In genomic region chr16:29814655-29815054, GRCm38 (mm10) we compare ENCODE assay signal across 8 mouse cellular contexts.
A peak's percentile ranks its signal among the peaks of the same experiment; 100 is the strongest.
DNase-seq lines count a peak whose midpoint lies in the region; ATAC-seq and TF ChIP-seq lines count a peak whose summit lies in the region.

No protein-coding gene starts in this region.

- H3K27me3 ChIP-seq in intestine, embryonic 14.5 days (replicated peaks; ENCODE audit: control insufficient read depth, insufficient read depth, low read length) = no peaks in the 10 kb centered on the region
- no peaks in the 10 kb centered on the region for H3K27me3 ChIP-seq in intestine, postnatal 0 days (replicated peaks; ENCODE audit: control insufficient read depth, insufficient read depth, low read length)
- peaks cover 39% of the 10 kb centered on the region for H3K27me3 ChIP-seq in forebrain, embryonic 12.5 days
- no peaks in the 10 kb centered on the region for H3K27me3 ChIP-seq in limb, embryonic 15.5 days

- no peak for ATAC-seq in intestine, embryonic 14.5 days (replicated peaks; ENCODE audit: low FRiP score, low TSS enrichment, low read depth)
- ATAC-seq in intestine, postnatal 0 days = no peak
- ATAC-seq in forebrain, embryonic 12.5 days (ENCODE audit: low FRiP score) = no peak
- no peak for ATAC-seq in limb, embryonic 15.5 days (ENCODE audit: insufficient number of reproducible peaks, low FRiP score, low TSS enrichment, low read depth)
- no peak for ATAC-seq in cerebellum, adult (ENCODE audit: insufficient number of reproducible peaks, low FRiP score, low TSS enrichment)

- TF ChIP-seq POLR2A in cortical plate, adult 2 months (IDR thresholded peaks at IDR 0.05; ENCODE audit: extremely low read depth, insufficient read depth, low read length) = no peak

- DNase-seq in intestine, embryonic 14.5 days (ENCODE audit: low spot score) = no peak
- DNase-seq in thymus, postnatal 25 days = no peak
- DNase-seq in urinary bladder, postnatal 25 days (ENCODE audit: low spot score) = no peak

- no peak overlapping the region; the same call in 1 of the 2 replicates for H3K9ac ChIP-seq in intestine, embryonic 14.5 days (ENCODE audit: low read length)
- no peak overlapping the region for H3K9ac ChIP-seq in intestine, postnatal 0 days (ENCODE audit: low read depth, low read length)
- H3K9ac ChIP-seq in forebrain, embryonic 12.5 days = no peak overlapping the region
- no peak overlapping the region for H3K9ac ChIP-seq in limb, embryonic 15.5 days

- H3K36me3 ChIP-seq in intestine, embryonic 14.5 days (ENCODE audit: control insufficient read depth, insufficient read depth, low read length) = no peaks in the 10 kb centered on the region
- H3K36me3 ChIP-seq in intestine, postnatal 0 days (ENCODE audit: control insufficient read depth, insufficient read depth) = no peaks in the 10 kb centered on the region
- no peaks in the 10 kb centered on the region for H3K36me3 ChIP-seq in forebrain, embryonic 12.5 days (replicated peaks)
- no peaks in the 10 kb centered on the region for H3K36me3 ChIP-seq in limb, embryonic 15.5 days

- WGBS in intestine, embryonic 14.5 days = 60% methylated on average over 2 of the region's 2 CpGs
- 55% methylated on average over 2 of the region's 2 CpGs for WGBS in intestine, postnatal 0 days
- 63% methylated on average over 2 of the region's 2 CpGs for WGBS in forebrain, embryonic 12.5 days
- 73% methylated on average over 2 of the region's 2 CpGs for WGBS in limb, embryonic 15.5 days

- H3K4me3 ChIP-seq in intestine, embryonic 14.5 days (ENCODE audit: low read depth, low read length) = no peak overlapping the region
- no peak overlapping the region for H3K4me3 ChIP-seq in intestine, postnatal 0 days (ENCODE audit: low read depth, low read length)
- no peak overlapping the region for H3K4me3 ChIP-seq in cortical plate, adult 2 months (ENCODE audit: insufficient read depth, low read length)
- H3K4me3 ChIP-seq in forebrain, embryonic 12.5 days (replicated peaks) = no peak overlapping the region
- H3K4me3 ChIP-seq in limb, embryonic 15.5 days = no peak overlapping the region

- H3K4me2 ChIP-seq in intestine, embryonic 14.5 days (ENCODE audit: low read length) = no peak overlapping the region
- no peak overlapping the region for H3K4me2 ChIP-seq in intestine, postnatal 0 days (replicated peaks; ENCODE audit: low read depth)
- peak overlapping the region; percentile 93; the same call in 1 of the 2 replicates for H3K4me2 ChIP-seq in forebrain, embryonic 12.5 days
- H3K4me2 ChIP-seq in limb, embryonic 15.5 days = no peak overlapping the region

- no peaks in the 10 kb centered on the region for H3K9me3 ChIP-seq in intestine, embryonic 14.5 days (ENCODE audit: control insufficient read depth, low read length)
- H3K9me3 ChIP-seq in intestine, postnatal 0 days (ENCODE audit: control insufficient read depth) = no peaks in the 10 kb centered on the region
- H3K9me3 ChIP-seq in forebrain, embryonic 12.5 days = no peaks in the 10 kb centered on the region
- no peaks in the 10 kb centered on the region for H3K9me3 ChIP-seq in limb, embryonic 15.5 days

- peak overlapping the region; percentile 86 for H3K27ac ChIP-seq in intestine, embryonic 14.5 days (ENCODE audit: low read depth)
- no peak overlapping the region for H3K27ac ChIP-seq in intestine, postnatal 0 days (ENCODE audit: low read depth, low read length)
- peak overlapping the region; percentile 93; the same call in 1 of the 2 replicates for H3K27ac ChIP-seq in cortical plate, adult 2 months (ENCODE audit: insufficient read depth, low read length)
- H3K27ac ChIP-seq in forebrain, embryonic 12.5 days = no peak overlapping the region
- peak overlapping the region; percentile 96 for H3K27ac ChIP-seq in limb, embryonic 15.5 days

- no peak for TF ChIP-seq CTCF in intestine, postnatal 0 days (IDR thresholded peaks at IDR 0.05; ENCODE audit: low read depth)
- TF ChIP-seq CTCF in cortical plate, adult 2 months (IDR thresholded peaks at IDR 0.05; ENCODE audit: extremely low read depth, insufficient read depth, low read length) = no peak

- peaks cover 24% of the 10 kb centered on the region for H3K4me1 ChIP-seq in intestine, embryonic 14.5 days (replicated peaks; ENCODE audit: control insufficient read depth, insufficient read depth, low read length)
- no peaks in the 10 kb centered on the region for H3K4me1 ChIP-seq in intestine, postnatal 0 days (replicated peaks; ENCODE audit: control insufficient read depth, insufficient read depth, low read length)
- H3K4me1 ChIP-seq in cortical plate, adult 2 months (ENCODE audit: control insufficient read depth, insufficient read depth, low read length) = peaks cover 8% of the 10 kb centered on the region
- H3K4me1 ChIP-seq in forebrain, embryonic 12.5 days = peaks cover 34% of the 10 kb centered on the region
- H3K4me1 ChIP-seq in limb, embryonic 15.5 days = peaks cover 42% of the 10 kb centered on the region

Comparison
In these comparisons a context has a peak if more than half of its experiments do, and no peak if none do; other contexts are left out.
1. H3K27ac ChIP-seq: peak in intestine, embryonic 14.5 days (single experiment), cortical plate, adult 2 months (single experiment) and limb, embryonic 15.5 days (single experiment); none in intestine, postnatal 0 days (single experiment) and forebrain, embryonic 12.5 days (single experiment).